Mouse (Mus musculus): Measurements from ENCODE around the gene Scgb1b7. TPM values are rescaled to one million over a fixed set of nuclear protein-coding genes. Genes with fewer than 3 reads are reported as not detected.

Scgb1b7 gene
- not detected in 2 replicates for polyA plus RNA-seq (2012; rRNA removed)

GRCm38 (mm10) chr7:31712365-31712764 is at the start of gene Scgb1b7:
Scgb1b7 (plus strand) TSS chr7:31712665.

GRCm38 (mm10) chr7:31705657-31706056 is 6.8 kb upstream of the Scgb1b7 start, which contains the start of gene Scgb2b7:
Scgb2b7 (minus strand) TSS chr7:31705757.

Other genes with a start within 250 kb of the Scgb1b7 start
- gene Scgb2b7, start 6.9 kb upstream of the Scgb1b7 start, polyA plus RNA-seq (2012; rRNA removed): not detected in 2 replicates

Data from colon, adult 2 months (tissue).